ENCODE assay signal across 8 mouse cellular contexts in the genomic region with DNA sequence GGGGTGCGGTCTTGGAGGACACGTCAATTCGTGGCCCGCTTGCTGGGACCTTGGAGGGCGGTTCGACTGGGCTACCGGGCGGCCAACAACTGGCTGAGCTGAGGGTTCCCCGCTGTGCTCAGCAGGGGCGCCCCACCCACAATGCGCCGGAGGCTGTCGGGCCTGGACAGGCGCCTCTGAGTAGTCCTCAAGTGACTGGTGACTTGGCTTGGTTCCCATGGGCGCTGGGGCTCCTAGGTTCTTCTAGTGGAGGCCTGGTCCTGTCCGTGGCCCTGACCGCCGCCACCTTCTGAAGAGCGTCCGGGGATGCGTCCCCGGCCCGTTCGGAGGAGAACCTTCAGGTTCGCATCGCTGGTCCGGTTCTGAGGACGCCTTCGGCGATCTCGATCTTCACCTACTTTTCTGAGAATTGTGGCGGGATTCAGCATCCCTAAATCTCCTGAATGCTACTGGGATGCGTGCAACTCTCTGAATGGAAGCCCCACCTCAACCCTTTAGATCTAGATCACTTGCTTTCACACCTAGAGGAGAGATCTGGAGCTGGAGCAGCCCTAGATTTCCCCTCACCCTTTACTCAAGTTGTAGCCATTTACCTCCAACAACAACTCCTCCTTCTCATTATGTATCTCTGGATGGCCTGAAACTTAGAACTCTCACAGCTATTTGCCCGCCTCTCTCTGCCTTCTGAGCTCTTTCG. TPM values are rescaled to one million over a fixed set of nuclear protein-coding genes. Genes with fewer than 3 reads are reported as not detected.
DNase-seq lines count a peak whose midpoint lies in the region; ATAC-seq and TF ChIP-seq lines count a peak whose summit lies in the region.

No protein-coding gene starts in this region.

- peak overlapping the region; percentile 68 for H3K4me3 ChIP-seq in lung, adult 2 months (replicated peaks; ENCODE audit: extremely low read depth, low read depth, low read length)
- peak overlapping the region; percentile 89 for H3K4me3 ChIP-seq in embryonic facial prominence, embryonic 11.5 days (ENCODE audit: low read depth, low read length)
- peak overlapping the region; percentile 79 for H3K4me3 ChIP-seq in intestine, embryonic 14.5 days (ENCODE audit: low read depth, low read length)
- peak overlapping the region; percentile 42 for H3K4me3 ChIP-seq in myocyte

- no peaks in the 10 kb centered on the region for H3K9me3 ChIP-seq in embryonic facial prominence, embryonic 11.5 days (replicated peaks; ENCODE audit: control insufficient read depth, low read length)
- H3K9me3 ChIP-seq in intestine, embryonic 14.5 days (ENCODE audit: control insufficient read depth, low read length) = no peaks in the 10 kb centered on the region

- no peak for ATAC-seq in embryonic facial prominence, embryonic 11.5 days (replicated peaks; ENCODE audit: insufficient number of reproducible peaks, low FRiP score, low TSS enrichment, low read depth)
- no peak; the same call in 1 of the 2 replicates for ATAC-seq in intestine, embryonic 14.5 days (replicated peaks; ENCODE audit: low FRiP score, low TSS enrichment, low read depth)

- TF ChIP-seq CTCF in lung, adult 2 months (IDR thresholded peaks at IDR 0.05; ENCODE audit: insufficient read depth, low read length) = no peak

- peaks cover 26% of the 10 kb centered on the region for H3K79me2 ChIP-seq in myocyte (ENCODE audit: control insufficient read depth, insufficient read depth)

- no peaks in the 10 kb centered on the region for H3K36me3 ChIP-seq in embryonic facial prominence, embryonic 11.5 days (replicated peaks; ENCODE audit: control insufficient read depth, insufficient read depth, low read depth, low read length)
- no peaks in the 10 kb centered on the region for H3K36me3 ChIP-seq in intestine, embryonic 14.5 days (ENCODE audit: control insufficient read depth, insufficient read depth, low read length)
- H3K36me3 ChIP-seq in myocyte (ENCODE audit: control insufficient read depth, insufficient read depth) = no peaks in the 10 kb centered on the region

- WGBS in lung, adult 2 months = 2% methylated on average over 35 of the region's 35 CpGs
- 3% methylated on average over 34 of the region's 35 CpGs for WGBS in embryonic facial prominence, embryonic 11.5 days
- WGBS in intestine, embryonic 14.5 days = 2% methylated on average over 35 of the region's 35 CpGs

- no peak for DNase-seq in lung, adult 2 months
- DNase-seq in lung, adult 18-20 months = no peak
- DNase-seq in embryonic facial prominence, embryonic 11.5 days (ENCODE audit: low spot score) = no peak
- DNase-seq in intestine, embryonic 14.5 days (ENCODE audit: low spot score) = no peak
- no peak for DNase-seq in layer of hippocampus, adult 8-10 months (ENCODE audit: low spot score in 2 of 2)
- DNase-seq in left cerebral cortex, adult 8-10 months (ENCODE audit: low spot score in 2 of 2) = no peak
- DNase-seq in natural killer cell, adult 2 months (ENCODE audit: low spot score in 2 of 2) = no peak

- H3ac ChIP-seq in myocyte (ENCODE audit: control insufficient read depth, insufficient read length) = peak overlapping the region; percentile 19

- TF ChIP-seq POLR2A in lung, adult 2 months (IDR thresholded peaks at IDR 0.05; ENCODE audit: borderline replicate concordance, extremely low read depth, low read depth, low read length) = peak; percentile 67; the same call in 1 of the 2 replicates
- TF ChIP-seq POLR2A in myocyte (IDR thresholded peaks at IDR 0.05; ENCODE audit: insufficient read length, low read depth) = peak; percentile 81

- no peaks in the 10 kb centered on the region for H3K27me3 ChIP-seq in embryonic facial prominence, embryonic 11.5 days (ENCODE audit: control insufficient read depth, insufficient read depth, low read length)
- no peaks in the 10 kb centered on the region for H3K27me3 ChIP-seq in intestine, embryonic 14.5 days (replicated peaks; ENCODE audit: control insufficient read depth, insufficient read depth, low read length)
- no peaks in the 10 kb centered on the region for H3K27me3 ChIP-seq in myocyte (ENCODE audit: control insufficient read depth, insufficient read depth, insufficient read length)

- peak overlapping the region; percentile 67 for H3K9ac ChIP-seq in embryonic facial prominence, embryonic 11.5 days (replicated peaks; ENCODE audit: low read length)
- peak overlapping the region; percentile 91 for H3K9ac ChIP-seq in intestine, embryonic 14.5 days (ENCODE audit: low read length)

- H3K4me2 ChIP-seq in embryonic facial prominence, embryonic 11.5 days (ENCODE audit: low read depth, low read length) = peak overlapping the region; percentile 58
- H3K4me2 ChIP-seq in intestine, embryonic 14.5 days (ENCODE audit: low read length) = peak overlapping the region; percentile 78
- H3K4me2 ChIP-seq in myocyte (ENCODE audit: low read depth) = peak overlapping the region; percentile 74

- H3K27ac ChIP-seq in embryonic facial prominence, embryonic 11.5 days (replicated peaks; ENCODE audit: low read depth, low read length) = peak overlapping the region; percentile 42; the same call in 1 of the 2 replicates
- H3K27ac ChIP-seq in intestine, embryonic 14.5 days (ENCODE audit: low read depth) = peak overlapping the region; percentile 93

- H3K4me1 ChIP-seq in lung, adult 2 months (ENCODE audit: control insufficient read depth, insufficient read depth, low read length) = peaks cover 5% of the 10 kb centered on the region; the same call in 1 of the 2 replicates
- H3K4me1 ChIP-seq in embryonic facial prominence, embryonic 11.5 days (ENCODE audit: control insufficient read depth, insufficient read depth, low read length) = no peaks in the 10 kb centered on the region
- H3K4me1 ChIP-seq in intestine, embryonic 14.5 days (replicated peaks; ENCODE audit: control insufficient read depth, insufficient read depth, low read length) = peaks cover 5% of the 10 kb centered on the region; the same call in 1 of the 2 replicates

TF ChIP-seq in myocyte, 11 proteins besides CTCF, POLR2A, EP300 and RAD21:
- TF ChIP-seq CEBPB (IDR thresholded peaks at IDR 0.05; ENCODE audit: insufficient read depth, poor library complexity, severe bottlenecking) (no peak), MYOD1 (IDR thresholded peaks at IDR 0.05; ENCODE audit: control insufficient read depth in 1 of 3, insufficient read length in 2 of 3, low read depth in 2 of 3) (peak in 2 of 3 experiments; percentile 23 to 52), TCF12 (IDR thresholded peaks at IDR 0.05; ENCODE audit: insufficient read depth, poor library complexity, severe bottlenecking) (no peak), POLR2AphosphoS2 (IDR thresholded peaks at IDR 0.05; ENCODE audit: insufficient read length, low read depth) (peak; percentile 82), MYOG (IDR thresholded peaks at IDR 0.05; ENCODE audit: control insufficient read depth in 1 of 3, insufficient read depth in 1 of 3, insufficient read length in 2 of 3, low read depth in 2 of 3) (peak in 2 of 3 experiments; percentile 23 to 55)

RNA-seq across cellular contexts. Expression of a gene that starts 0.6 kb away (rescaled TPM):
- polyA plus RNA-seq in lung, adult 2 months (2012; rRNA removed) = 78.1 and 81.8 TPM in 2 replicates
- 64.4 and 78.8 TPM in 2 replicates for polyA plus RNA-seq in embryonic facial prominence, embryonic 11.5 days (2014; fragmentation: Nextera tagmentation; extraction: Ambion mirVana)
- polyA plus RNA-seq in intestine, embryonic 14.5 days (2014; fragmentation: Nextera tagmentation; extraction: Ambion mirVana) = 51.9 and 57.4 TPM in 2 replicates
- polyA plus RNA-seq in myocyte (2012; fragmentation: generic; extraction: Trizol) = 46.7 TPM
- 10 to 100 TPM; 27.9 to 37.6 (median 33.3) TPM for total RNA-seq in layer of hippocampus, adult 8-10 months (2022)
- total RNA-seq in left cerebral cortex, adult 8-10 months (2022) = 10 to 100 TPM; 29.7 to 38.2 (median 30.4) TPM

RNA-seq across cellular contexts. Expression of a gene that starts 45.8 kb away (rescaled TPM):
- polyA plus RNA-seq in lung, adult 2 months (2012; rRNA removed) = 82.3 and 88.5 TPM in 2 replicates
- 44.8 and 47.8 TPM in 2 replicates for polyA plus RNA-seq in embryonic facial prominence, embryonic 11.5 days (2014; fragmentation: Nextera tagmentation; extraction: Ambion mirVana)
- 46.9 and 54.5 TPM in 2 replicates for polyA plus RNA-seq in intestine, embryonic 14.5 days (2014; fragmentation: Nextera tagmentation; extraction: Ambion mirVana)
- 27.4 TPM for polyA plus RNA-seq in myocyte (2012; fragmentation: generic; extraction: Trizol)
- 10 to 100 TPM; 62.7 to 76.5 (median 72.8) TPM for total RNA-seq in layer of hippocampus, adult 8-10 months (2022)
- total RNA-seq in left cerebral cortex, adult 8-10 months (2022) = 10 to 100 TPM; 61.7 to 65.7 (median 65.3) TPM

RNA-seq across cellular contexts. Expression of a gene that starts 45.9 kb away (rescaled TPM):
- 7.8 and 11.9 TPM in 2 replicates for polyA plus RNA-seq in lung, adult 2 months (2012; rRNA removed)
- 29.1 and 32.1 TPM in 2 replicates for polyA plus RNA-seq in embryonic facial prominence, embryonic 11.5 days (2014; fragmentation: Nextera tagmentation; extraction: Ambion mirVana)
- 34.2 and 34.4 TPM in 2 replicates for polyA plus RNA-seq in intestine, embryonic 14.5 days (2014; fragmentation: Nextera tagmentation; extraction: Ambion mirVana)
- 38.4 TPM for polyA plus RNA-seq in myocyte (2012; fragmentation: generic; extraction: Trizol)
- 10 to 100 TPM; 55.2 to 60.3 (median 57.2) TPM for total RNA-seq in layer of hippocampus, adult 8-10 months (2022)
- total RNA-seq in left cerebral cortex, adult 8-10 months (2022) = 10 to 100 TPM; 53.0 to 56.4 (median 54.6) TPM
